Mouse (Mus musculus): ENCODE data around the gene Slc45a2.
A peak's percentile ranks its signal among the peaks of the same experiment; 100 is the strongest.
"Not testable (repeated sequence)": the region's sequence is repeated elsewhere in the genome, so short reads cannot be mapped to it uniquely, and the experiment has no call there.

Gene Slc45a2

DNA sequence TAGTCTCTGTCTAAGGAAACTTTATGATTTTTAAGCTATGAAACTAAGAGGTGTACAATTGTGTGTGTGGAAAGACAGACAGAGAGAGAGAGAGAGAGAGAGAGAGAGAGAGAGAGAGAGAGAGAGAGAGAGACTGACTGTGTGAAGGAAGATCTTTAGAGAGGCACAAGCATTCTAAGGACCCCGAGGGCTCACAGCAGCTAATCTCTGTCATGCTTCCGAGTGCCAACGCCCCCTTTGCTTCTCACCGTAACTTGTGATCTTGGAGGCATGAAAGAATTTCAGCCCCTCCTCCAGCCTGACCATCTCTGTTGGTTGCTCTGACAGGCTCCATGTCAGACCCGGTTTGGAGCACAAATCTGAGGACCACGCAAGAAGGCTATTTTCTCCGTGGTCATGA is at the start of gene Slc45a2:
Slc45a2 (plus strand) TSS at position 301 of the 400 bp plus-strand sequence.
- DNase-seq (ENCODE audit: low spot score) = no peak

DNA sequence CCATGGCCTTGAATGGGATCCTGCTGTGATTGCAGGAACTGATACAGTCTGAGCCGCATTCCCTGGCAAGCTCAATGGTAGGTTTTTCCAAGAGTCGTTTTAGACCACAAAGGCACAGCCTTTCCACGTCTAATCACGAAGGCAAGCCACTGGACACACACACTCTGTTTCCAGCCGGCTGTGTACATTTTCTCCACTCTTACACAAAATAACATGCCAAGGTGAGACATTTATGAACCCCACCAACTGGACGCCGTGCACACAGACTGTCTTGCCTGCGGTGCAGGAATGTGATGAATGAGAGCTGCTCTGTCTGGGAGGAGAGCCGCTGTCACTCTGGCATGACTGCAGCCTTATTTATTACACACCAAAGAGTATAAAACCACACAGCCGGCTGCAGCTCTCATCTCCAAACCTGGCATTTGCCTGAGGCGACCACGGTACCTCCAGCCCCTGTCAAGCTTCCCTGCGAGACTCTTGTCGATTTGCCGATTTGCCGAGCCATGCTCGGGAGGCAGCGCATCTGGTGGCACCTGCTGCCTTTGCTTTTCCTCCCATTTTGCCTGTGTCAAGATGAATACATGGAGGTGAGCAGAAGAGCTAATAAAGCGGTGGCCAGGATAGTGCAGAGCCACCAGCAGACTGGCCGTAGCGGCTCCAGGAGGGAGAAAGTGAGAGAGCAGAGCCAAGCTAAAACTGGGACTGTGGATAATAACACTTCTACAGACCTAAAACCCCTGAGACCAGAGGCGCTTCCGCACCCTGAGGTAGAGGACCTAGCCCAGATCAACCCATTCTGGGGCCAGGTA is 48.4 kb upstream of the Slc45a2 start, which contains the start of gene C1qtnf3:
C1qtnf3 (plus strand) TSS at position 382 of the 809 bp plus-strand sequence.
- DNase-seq (ENCODE audit: low spot score) = no peak

DNA sequence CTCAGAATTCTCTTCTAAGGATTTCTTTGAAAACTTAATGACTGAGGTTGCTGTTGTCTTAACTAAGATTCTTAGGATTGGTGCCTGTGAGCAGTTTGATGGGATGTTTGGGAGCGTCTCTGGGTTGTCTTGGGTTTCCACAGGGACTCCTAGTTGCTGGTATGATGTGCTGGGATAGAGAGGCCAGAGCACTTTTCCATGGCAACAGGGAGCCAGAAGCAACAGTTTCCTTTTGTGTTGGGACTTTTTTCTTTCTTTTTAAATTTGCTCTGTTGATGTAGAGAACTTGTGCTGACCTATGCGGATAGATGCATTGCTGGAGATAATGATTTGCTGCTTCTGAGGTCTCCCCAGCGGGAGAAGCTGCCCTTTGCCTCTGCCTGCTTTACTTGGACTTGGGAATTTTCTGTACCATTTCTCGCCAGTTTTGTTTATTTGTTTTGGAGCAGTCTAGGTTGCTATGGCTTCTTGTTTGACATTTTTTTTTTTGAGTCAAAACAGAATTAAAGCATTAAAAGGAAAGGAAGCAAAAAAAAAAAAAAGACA is 47.7 kb upstream of the Slc45a2 start:
- no peak for DNase-seq (ENCODE audit: low spot score)

DNA sequence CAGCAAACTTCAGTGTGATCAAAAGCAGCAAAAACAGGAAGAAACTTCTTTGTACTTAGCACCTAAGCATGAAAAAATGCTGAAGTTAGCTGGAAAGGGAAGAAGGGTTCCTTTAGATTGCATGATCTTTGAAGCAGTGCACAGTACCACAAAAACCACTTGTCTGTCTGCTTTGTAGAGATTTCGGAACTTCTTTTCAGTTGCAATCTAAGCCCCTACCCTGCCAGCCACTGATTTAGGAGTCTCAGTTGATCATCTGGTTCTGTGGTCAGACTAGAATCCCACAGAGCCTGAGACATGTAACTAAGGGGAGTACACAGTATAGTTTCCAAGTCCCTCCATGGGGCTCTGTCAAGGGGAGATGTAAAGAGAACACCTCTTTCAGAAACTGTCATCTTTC is 47.1 kb upstream of the Slc45a2 start:
- no peak for DNase-seq (ENCODE audit: low spot score)

DNA sequence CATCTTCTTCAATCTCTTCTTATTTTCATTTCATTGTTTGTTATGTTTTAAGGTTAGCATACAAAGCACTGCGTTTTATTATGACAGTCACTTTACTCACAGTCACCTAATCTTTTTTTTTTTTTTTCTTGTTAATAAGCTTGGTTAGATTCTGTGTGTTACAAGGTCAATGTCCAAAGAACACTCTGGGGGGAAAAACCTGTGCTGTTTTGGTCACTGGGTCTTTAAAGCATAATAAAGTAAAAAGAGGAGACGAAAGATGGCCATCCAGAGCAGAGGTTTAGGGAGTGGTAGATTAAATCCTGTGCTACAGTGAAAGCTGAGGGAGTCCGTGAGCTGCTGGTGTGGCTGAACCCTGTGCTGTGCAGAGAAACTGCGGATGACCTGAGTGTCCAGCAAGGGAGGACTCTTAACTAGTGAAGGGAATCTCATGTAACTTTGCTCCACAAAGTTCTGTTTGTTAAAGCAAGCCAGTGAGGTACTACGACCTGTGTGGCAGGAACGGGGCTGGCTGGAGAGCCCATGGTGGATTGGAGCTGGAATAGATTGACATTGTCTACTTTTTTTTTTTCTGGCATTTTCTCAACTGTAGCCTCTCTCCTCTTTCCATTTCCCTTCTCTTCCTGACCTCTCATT is 46.0 kb upstream of the Slc45a2 start:
- DNase-seq (ENCODE audit: low spot score) = no peak

DNA sequence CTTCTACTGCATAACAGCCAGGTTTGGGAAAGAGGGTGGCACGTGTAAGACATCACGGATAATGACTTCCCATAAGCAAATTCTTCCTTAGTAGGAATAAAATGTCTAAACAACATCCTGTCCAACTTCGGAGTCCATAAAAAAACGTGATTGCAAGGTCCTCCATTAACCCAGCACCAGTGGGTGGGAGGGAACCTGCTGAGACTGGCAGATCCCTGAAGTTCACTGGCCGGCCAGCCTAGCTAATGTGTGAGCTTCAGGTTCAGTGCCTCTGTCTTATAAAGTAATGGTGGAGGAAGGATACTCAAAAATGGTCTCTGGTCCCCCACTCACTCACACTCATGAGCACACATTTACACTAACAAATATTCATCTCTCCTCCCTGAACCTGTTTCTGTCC is 45.4 kb upstream of the Slc45a2 start:
- no peak for DNase-seq (ENCODE audit: low spot score)

DNA sequence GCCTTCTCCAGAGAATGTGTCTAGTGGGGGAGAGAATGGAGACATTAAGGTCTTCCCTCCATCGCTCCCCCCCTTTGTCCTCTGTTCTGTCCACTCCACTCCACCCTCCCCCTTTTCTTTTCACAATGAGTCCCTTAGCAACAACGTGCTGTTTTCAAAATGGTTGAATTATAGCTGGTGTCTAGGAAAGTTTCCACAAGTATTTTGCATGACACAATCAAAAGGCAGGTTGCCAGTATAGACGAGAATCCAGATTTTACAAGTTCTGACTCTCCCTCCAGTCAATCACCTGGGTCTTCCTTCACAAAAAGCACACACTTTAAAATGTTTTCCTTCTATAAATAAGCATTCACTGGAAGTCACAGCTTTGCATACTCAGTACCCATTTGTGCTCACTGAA is 43.8 kb upstream of the Slc45a2 start:
- DNase-seq (ENCODE audit: low spot score) = no peak

DNA sequence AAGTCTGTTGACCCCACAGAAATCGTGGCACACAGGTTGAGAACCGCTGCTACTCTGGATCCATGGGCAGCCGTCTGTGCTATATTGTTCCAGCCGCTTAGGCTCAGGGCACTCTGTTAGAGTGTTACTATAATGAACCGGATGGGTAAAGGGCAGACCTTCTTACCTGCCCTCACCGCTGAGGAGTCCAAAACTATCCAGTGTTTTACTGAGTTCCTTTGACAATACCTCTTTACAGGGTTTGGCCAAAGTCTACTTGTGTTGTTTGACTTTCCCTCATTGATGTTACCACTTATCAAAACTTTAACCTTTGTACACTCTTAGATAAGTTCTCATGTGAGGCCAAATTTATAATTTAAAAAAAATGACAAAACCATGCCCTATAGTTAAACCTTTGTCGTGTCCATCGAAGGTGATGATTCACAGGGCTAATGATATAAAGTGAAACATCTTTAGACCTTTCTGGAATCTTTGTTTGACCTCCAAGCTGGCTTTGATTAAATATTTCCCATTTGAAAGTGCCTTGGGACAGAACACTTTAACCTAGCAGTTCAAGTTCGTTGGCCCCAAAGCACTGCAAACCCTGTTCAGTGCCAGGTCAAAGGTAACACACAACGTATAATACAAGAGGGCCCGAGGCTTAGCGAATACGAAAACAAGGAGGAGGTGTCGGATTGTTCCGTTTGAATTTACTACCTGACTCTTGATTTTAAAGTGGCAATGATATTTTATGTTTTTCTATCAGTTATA is 41.1 kb upstream of the Slc45a2 start:
- DNase-seq (ENCODE audit: low spot score) = no peak

DNA sequence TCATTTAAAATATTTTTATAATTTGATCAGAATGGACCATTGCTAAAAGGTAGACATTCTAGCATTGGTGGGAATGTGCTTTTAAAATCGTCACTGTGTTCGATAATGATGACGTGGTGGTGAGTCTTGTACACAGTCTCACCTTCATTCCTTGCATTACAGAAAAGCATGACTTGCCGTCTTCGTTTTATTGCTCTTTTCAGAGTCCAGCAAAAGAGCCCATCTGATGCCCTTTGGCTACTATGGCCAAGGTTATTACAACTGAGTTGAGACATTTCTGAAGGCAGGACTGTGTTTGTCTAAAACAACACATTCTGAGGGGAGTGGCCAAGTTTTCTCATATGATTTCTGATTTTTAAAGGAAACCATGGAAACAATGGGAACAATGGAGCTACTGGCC is 40.3 kb upstream of the Slc45a2 start:
- DNase-seq (ENCODE audit: low spot score) = no peak

DNA sequence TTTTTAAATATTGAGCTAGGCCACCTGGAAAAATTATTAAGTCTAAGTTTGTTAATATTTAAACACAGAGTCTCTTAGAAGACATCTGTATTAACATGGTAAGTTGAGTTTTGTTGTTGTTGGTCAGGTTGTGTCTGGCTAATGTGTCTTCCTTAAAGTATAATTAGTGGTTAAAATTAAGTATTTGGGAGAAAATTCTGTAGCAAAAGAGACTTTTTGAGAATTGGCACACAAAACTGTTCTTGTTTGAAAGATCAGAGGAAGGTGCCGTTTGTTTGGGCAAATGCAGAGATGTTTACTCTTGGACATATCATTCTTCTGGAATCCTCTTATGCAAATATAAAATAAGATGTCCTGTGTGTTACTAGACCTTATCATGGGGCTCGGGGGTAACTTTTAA is 37.9 kb upstream of the Slc45a2 start:
- no peak for DNase-seq (ENCODE audit: low spot score)

DNA sequence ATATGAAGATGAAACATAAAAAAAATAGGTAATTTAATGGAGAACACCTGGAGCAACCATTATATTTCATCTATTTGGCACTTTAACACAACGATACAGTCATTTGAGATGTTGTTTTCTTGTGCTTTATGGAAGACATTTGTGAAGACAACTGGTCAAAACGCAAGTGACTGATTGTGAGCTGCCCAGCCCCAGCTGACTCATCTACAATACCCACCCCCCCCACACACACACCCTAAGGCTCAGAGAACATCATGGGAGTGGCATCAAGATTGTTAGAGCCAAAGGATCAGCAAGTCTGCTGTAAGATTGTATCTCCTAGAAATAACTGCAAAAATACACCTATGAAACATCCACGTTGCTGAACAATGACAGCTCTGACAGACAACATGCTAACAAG is 31.1 kb upstream of the Slc45a2 start:
- no peak for DNase-seq (ENCODE audit: low spot score)

DNA sequence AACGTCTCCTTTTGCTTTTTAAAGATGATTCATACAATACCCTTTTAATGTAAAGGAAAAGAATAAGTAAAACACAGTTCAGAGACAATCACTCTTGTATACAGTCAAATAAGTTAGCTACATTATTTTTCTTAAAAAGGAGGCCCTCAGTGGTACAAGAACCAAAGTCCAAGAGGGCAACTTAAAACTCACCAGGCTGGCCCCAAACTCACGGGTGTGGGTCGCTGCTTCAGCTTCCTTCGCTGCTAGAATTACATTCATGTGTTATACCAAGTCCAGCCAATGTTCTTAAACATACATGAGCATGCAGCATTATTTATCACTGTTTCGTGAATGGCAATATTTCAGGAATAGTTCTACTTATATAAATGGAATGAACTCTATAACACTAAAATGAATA is 29.7 kb upstream of the Slc45a2 start:
- no peak for DNase-seq (ENCODE audit: low spot score)

DNA sequence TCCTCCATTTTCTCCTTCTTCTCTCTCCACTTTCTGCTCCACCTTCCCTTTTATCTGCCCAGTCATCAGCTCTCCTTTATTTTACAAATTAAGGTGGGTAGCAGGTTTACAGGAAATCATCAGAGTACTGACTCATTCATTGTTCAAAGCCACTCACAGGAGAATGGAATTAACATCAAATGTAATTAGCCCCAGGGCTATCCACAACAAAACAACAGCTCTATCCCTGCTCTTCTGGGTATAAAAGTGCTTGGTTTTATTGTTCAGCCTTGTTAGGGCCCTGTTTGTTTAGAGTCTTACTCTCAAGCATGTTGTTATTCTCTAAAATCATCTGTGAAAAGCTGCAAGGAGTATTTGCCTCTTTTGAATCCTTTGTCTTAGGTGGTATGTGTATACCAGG is 23.4 kb upstream of the Slc45a2 start:
- DNase-seq (ENCODE audit: low spot score) = no peak

DNA sequence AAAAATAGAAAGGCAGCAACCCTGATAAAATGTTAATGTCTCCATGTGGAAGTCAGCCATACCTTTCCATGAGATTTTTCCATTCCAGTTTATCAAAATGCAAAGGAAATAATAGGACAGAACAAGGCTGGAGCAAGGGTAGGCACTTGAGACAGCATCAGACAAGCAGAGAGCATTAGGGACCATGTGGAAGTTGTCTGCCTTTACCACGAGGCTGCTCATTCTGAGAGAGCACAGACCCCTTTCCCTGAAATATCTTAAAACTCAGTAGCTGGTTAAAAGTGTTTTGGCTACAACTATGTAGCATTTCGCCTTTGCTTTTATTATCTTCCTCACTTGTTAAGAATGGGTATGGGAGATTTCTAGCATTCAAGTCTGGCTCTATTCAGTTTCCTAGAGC is 19.8 kb upstream of the Slc45a2 start:
- DNase-seq (ENCODE audit: low spot score) = no peak

DNA sequence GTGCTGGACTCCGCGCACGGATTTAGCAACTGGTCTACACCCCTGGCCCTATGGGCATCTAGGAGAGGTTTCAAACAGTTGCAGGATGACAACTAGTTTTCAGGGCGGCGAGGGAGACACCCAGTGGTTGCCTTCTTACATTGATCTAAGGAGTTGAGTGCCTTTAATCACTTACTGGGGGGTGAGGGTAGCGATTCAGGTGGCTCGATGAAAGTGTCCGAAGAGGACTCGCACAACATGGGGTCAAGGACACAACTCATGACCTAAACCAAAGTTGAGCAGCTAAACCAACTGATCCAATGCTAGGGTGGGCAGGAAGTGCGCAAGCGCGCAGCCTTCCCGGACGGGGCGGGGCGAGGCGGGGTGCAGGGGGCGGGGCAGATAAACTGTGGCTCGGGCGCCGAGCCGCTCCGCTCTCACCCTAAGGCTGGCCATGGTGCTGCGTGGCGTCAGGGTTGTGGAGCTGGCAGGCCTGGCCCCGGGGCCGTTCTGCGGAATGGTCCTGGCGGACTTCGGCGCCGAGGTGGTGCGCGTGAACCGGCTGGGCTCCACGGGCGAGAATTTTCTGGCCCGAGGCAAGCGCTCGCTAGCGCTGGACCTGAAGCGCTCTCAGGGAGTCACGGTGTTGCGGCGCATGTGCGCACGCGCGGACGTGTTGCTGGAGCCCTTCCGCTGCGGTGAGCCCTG is 19.0 kb upstream of the Slc45a2 start, which contains the start of gene Amacr:
Amacr (plus strand) TSS at position 380 of the 687 bp plus-strand sequence.
- peak; percentile 78 for DNase-seq (ENCODE audit: low spot score)

DNA sequence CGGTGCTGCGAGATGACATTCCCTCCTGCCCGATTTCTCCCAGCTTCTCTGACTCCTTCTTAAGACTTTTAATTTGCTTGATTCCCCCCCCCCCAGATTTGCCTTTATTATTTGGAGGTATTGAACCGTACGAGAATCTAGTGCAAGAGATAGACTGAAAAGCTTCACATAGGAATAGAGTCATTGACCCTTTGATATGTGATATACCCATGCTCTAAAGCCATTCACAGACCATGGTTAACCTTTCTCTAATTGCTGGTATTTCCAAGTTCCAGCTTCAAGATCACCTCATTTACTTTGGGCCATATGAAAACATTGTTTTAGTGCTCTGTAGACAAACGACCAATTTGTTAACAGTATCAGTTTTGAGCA is 18.5 kb upstream of the Slc45a2 start:
- no peak for DNase-seq (ENCODE audit: low spot score)

DNA sequence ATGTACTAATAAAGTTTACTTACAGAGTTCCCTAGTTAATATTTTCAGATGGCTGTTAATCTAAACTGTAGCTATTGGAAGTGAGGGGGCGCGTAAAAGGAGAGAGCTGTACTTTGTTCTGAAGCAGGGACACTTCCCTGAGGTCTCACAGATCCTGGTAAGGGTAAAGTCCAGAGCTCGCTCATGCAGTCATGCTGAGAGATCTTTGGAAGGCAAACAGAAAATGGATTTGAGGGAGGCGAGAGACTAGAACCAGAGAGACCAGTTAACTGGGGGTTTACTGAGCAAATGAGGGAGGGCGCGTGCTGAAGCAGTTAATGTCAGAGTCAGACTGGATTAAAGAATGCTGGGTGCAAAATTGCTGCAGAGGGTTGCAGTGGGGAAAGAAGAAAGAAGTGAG is 14.8 kb upstream of the Slc45a2 start:
- no peak for DNase-seq (ENCODE audit: low spot score)

DNA sequence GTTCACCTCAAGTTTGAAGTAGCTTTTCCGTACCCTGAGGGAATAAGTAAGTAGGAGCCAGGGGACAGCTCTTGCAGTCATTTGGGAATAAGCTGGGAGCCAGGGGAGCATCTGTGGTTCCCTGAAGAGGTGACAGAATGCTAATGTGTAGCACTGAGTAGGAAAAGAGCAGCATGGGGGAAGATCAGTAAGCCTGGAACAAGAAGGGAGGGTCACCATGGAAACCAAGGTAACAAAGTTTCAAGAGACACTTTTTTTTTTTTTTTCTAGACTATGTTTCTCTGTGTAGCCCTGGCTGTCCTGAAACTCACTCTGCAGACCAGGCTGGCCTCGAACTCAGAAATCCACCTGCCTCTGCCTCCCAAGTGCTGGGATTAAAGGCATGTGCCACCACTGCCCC is 14.0 kb upstream of the Slc45a2 start:
- DNase-seq (ENCODE audit: low spot score) = not testable (repeated sequence)

DNA sequence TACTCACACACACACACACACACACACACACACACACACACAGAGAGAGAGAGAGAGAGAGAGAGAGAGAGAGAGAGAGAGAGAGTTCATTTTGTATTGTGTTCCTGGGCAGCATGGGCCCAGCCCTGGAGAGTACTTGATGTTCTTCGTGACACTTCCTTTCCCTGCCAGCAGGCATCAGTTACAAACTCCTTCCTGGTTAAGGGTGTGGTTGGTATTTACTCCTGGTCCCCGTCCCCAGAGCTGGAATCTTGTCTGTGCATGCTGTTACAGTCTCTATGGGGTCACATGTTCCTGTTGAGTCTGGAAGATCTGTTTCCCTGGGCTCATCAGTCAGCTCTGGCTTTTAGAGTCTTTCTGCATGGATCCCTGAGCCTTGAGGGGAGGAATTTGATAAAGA is 10.1 kb upstream of the Slc45a2 start:
- no peak for DNase-seq (ENCODE audit: low spot score)

DNA sequence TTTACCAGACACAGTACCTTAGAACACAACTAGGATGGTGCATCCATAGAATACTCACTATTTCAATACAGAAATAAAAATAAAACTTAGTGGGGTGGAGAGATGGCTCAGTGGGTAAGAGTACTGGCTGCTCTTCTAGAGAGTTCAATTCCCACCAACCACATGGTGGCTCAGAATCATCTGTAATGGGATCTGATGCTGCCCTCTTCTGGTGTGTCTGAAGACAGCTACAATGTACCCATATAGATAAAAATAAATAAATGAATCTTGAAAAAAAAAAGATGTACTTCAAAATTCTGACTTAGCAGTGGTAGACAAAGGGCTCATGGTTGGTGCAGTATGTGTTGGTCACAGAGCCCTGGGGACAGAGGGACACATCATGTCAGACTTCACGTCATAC is 9.0 kb upstream of the Slc45a2 start:
- DNase-seq (ENCODE audit: low spot score) = no peak

DNA sequence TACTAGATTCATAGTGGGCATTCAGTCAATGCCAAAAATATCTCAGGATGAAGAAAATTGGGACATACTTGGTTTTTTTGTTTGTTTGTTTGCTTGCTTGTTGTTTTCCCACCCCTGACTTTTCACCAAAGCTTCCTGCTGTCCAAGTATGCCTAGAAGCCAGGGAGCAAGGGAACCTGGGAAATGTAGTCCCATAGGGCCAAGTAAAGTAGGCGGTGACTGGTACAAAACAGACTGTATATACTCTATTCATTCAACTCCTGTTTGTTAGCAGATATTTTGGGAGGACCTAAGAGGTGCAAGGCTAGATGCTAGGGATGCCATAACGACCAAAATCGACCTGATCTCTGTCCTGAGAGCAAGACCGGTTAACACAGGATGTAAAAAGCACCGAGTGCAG is 689 bp upstream of the Slc45a2 start:
- DNase-seq (ENCODE audit: low spot score) = no peak

DNA sequence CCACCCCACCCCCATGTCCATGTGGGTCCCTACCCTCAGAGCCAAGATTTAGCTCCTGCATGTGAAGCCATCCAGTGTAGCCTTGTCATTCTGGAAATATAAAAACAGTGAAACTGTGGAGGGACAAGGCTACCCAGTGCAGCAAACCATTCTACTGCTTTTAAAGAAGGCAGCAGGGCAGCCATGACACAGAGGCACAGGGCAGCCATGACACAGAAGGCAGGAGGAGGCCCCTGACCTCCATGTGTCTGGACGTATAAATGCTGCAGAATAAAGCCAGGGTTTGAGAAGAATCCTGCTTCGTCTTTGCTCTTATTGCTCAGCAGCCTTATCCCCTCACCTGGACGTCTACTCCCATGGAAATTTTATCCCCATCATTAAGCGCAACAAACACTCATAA is 3.3 kb downstream of the Slc45a2 start:
- DNase-seq (ENCODE audit: low spot score) = no peak
